In genomic region chr8:119520102-119520501, GRCm38 (mm10) we compare ENCODE assay signal across 12 mouse cellular contexts. TPM values are rescaled to one million over a fixed set of nuclear protein-coding genes. Genes with fewer than 3 reads are reported as not detected.
A peak's percentile ranks its signal among the peaks of the same experiment; 100 is the strongest.
DNase-seq lines count a peak whose midpoint lies in the region; ATAC-seq and TF ChIP-seq lines count a peak whose summit lies in the region.
"Had no signal": no experiment of that assay in that cellular context is flagged by ENCODE, and none has a peak within 500 bp of the region (broad histone marks: within the 10 kb centered on the region; RNA-seq: fewer than 3 reads in every experiment).

No protein-coding gene starts in this region.

- no peak overlapping the region for H3K9ac ChIP-seq in ES-Bruce4 (ENCODE audit: low read depth, poor library complexity, severe bottlenecking)
- no peak overlapping the region for H3K9ac ChIP-seq in hindbrain, embryonic 16.5 days (ENCODE audit: low read depth, low read length)
- H3K9ac ChIP-seq: embryonic facial prominence, embryonic 13.5 days; hindbrain, embryonic 12.5 days; lung, embryonic 15.5 days had no signal

- no peak overlapping the region for H3K4me2 ChIP-seq in hindbrain, embryonic 16.5 days (ENCODE audit: low read length)
- H3K4me2 ChIP-seq: embryonic facial prominence, embryonic 13.5 days; hindbrain, embryonic 12.5 days; lung, embryonic 15.5 days had no signal

- no peaks in the 10 kb centered on the region for H3K27me3 ChIP-seq in ES-Bruce4 (ENCODE audit: control insufficient read depth, insufficient read depth, low read length, poor library complexity, severe bottlenecking)
- H3K27me3 ChIP-seq in embryonic facial prominence, embryonic 10.5 days (replicated peaks; ENCODE audit: low read depth, poor library complexity, severe bottlenecking), result no peaks in the 10 kb centered on the region
- no peaks in the 10 kb centered on the region for H3K27me3 ChIP-seq in hindbrain, embryonic 16.5 days (replicated peaks; ENCODE audit: control insufficient read depth, insufficient read depth, low read length)
- H3K27me3 ChIP-seq: embryonic facial prominence, embryonic 13.5 days; hindbrain, embryonic 12.5 days; lung, embryonic 15.5 days had no signal

- WGBS in embryonic facial prominence, embryonic 10.5 days, result 77% methylated on average over 7 of the region's 7 CpGs
- WGBS in hindbrain, embryonic 16.5 days, result 70% methylated on average over 7 of the region's 7 CpGs

- TF ChIP-seq POLR2A in ES-Bruce4 (IDR thresholded peaks at IDR 0.05; ENCODE audit: insufficient read depth, low read length), result no peak

- peak; percentile 61 for TF ChIP-seq CTCF in layer of hippocampus, adult 2 months (conservative IDR thresholded peaks at IDR 0.05)
- TF ChIP-seq CTCF in ES-Bruce4 (IDR thresholded peaks at IDR 0.05; ENCODE audit: low read depth, low read length), result peak; percentile 77

- peak; percentile 38 for DNase-seq in CD4-positive, CD25-positive, alpha-beta regulatory T cell, adult 2 months (ENCODE audit: low read depth, low spot score)
- no peak for DNase-seq in layer of hippocampus, adult 2 months (ENCODE audit: low spot score in 2 of 2)
- DNase-seq in layer of hippocampus, adult 9-10 months (ENCODE audit: low spot score), result no peak
- peak; percentile 25 for DNase-seq in embryonic facial prominence, embryonic 10.5 days (ENCODE audit: low spot score)
- no peak for DNase-seq in spleen, postnatal 14 days (ENCODE audit: low spot score in 2 of 2)
- DNase-seq: adrenal gland, adult 8-10 months had no signal

- peaks cover 4% of the 10 kb centered on the region for H3K4me1 ChIP-seq in ES-Bruce4 (ENCODE audit: control insufficient read depth, insufficient read depth, low read length)
- peaks cover 2% of the 10 kb centered on the region; the same call in 1 of the 2 replicates for H3K4me1 ChIP-seq in embryonic facial prominence, embryonic 10.5 days
- H3K4me1 ChIP-seq in hindbrain, embryonic 16.5 days (ENCODE audit: control insufficient read depth, insufficient read depth, low read depth, low read length), result no peaks in the 10 kb centered on the region; the same call in 1 of the 2 replicates
- H3K4me1 ChIP-seq: embryonic facial prominence, embryonic 13.5 days; lung, embryonic 15.5 days had no signal

- H3K27ac ChIP-seq in layer of hippocampus, adult 2 months, result no peak overlapping the region
- H3K27ac ChIP-seq in ES-Bruce4 (ENCODE audit: insufficient read depth, low read length), result no peak overlapping the region
- no peak overlapping the region for H3K27ac ChIP-seq in embryonic facial prominence, embryonic 10.5 days (replicated peaks)
- H3K27ac ChIP-seq in hindbrain, embryonic 16.5 days (ENCODE audit: low read depth, low read length), result no peak overlapping the region
- H3K27ac ChIP-seq: embryonic facial prominence, embryonic 13.5 days; hindbrain, embryonic 12.5 days; lung, embryonic 15.5 days had no signal

- no peak for ATAC-seq in CD4-positive, CD25-positive, alpha-beta regulatory T cell, adult 4 months
- no peak for ATAC-seq in hindbrain, embryonic 16.5 days

- H3K36me3 ChIP-seq in ES-Bruce4 (ENCODE audit: control insufficient read depth, insufficient read depth, low read length, poor library complexity, severe bottlenecking), result peaks cover 64% of the 10 kb centered on the region
- peaks cover 99% of the 10 kb centered on the region for H3K36me3 ChIP-seq in embryonic facial prominence, embryonic 10.5 days (replicated peaks)
- peaks cover 53% of the 10 kb centered on the region for H3K36me3 ChIP-seq in hindbrain, embryonic 16.5 days (ENCODE audit: control insufficient read depth, insufficient read depth, low read length)

- H3K9me3 ChIP-seq in ES-Bruce4 (replicated peaks; ENCODE audit: control insufficient read depth, insufficient read depth, low read length, poor library complexity, severe bottlenecking), result no peaks in the 10 kb centered on the region
- no peaks in the 10 kb centered on the region for H3K9me3 ChIP-seq in embryonic facial prominence, embryonic 10.5 days
- no peaks in the 10 kb centered on the region for H3K9me3 ChIP-seq in hindbrain, embryonic 16.5 days (ENCODE audit: control insufficient read depth, low read length)
- H3K9me3 ChIP-seq: embryonic facial prominence, embryonic 13.5 days; hindbrain, embryonic 12.5 days; lung, embryonic 15.5 days had no signal

- TF ChIP-seq EP300 in ES-Bruce4 (IDR thresholded peaks at IDR 0.05; ENCODE audit: insufficient read depth, low read depth, low read length), result no peak

- H3K4me3 ChIP-seq in layer of hippocampus, adult 2 months, result no peak overlapping the region
- H3K4me3 ChIP-seq in ES-Bruce4 (ENCODE audit: low read depth, low read length), result no peak overlapping the region
- no peak overlapping the region for H3K4me3 ChIP-seq in embryonic facial prominence, embryonic 10.5 days
- H3K4me3 ChIP-seq in hindbrain, embryonic 16.5 days (ENCODE audit: low read length), result no peak overlapping the region
- H3K4me3 ChIP-seq: embryonic facial prominence, embryonic 13.5 days; hindbrain, embryonic 12.5 days; lung, embryonic 15.5 days had no signal

RNA-seq across cellular contexts. Expression of gene Slc38a8, which starts 18.6 kb away (rescaled TPM):
- polyA plus RNA-seq in CD4-positive, CD25-positive, alpha-beta regulatory T cell, adult 4 months (2017; shearing (Covaris generic)), result not detected
- total RNA-seq in layer of hippocampus, adult 2 months (2021), result under 1 TPM in 1 of 2 experiments, not detected in 1; 0.41 TPM
- polyA plus RNA-seq in ES-Bruce4 (2011; ENCODE audit: insufficient read depth, insufficient read length, low read depth, missing spikeins), result not detected in 2 replicates
- 1.9 and 2.1 TPM in 2 replicates for polyA plus RNA-seq in embryonic facial prominence, embryonic 10.5 days (2016; fragmentation: Nextera tagmentation; extraction: Ambion mirVana)
- polyA plus RNA-seq in hindbrain, embryonic 16.5 days (2015; fragmentation: Nextera tagmentation; extraction: Ambion mirVana), result 0.11 TPM in 1 of 2 replicates, not detected in the other
- polyA plus RNA-seq: lung, embryonic 15.5 days had no signal

RNA-seq across cellular contexts. Expression of gene Mbtps1, which starts 38.4 kb away (rescaled TPM):
- 10 to 100 TPM; 45.9 to 90.2 TPM for polyA plus RNA-seq in CD4-positive, CD25-positive, alpha-beta regulatory T cell, adult 4 months (2017; shearing (Covaris generic))
- 10 to 100 TPM; 74.4 to 77.8 TPM for total RNA-seq in layer of hippocampus, adult 2 months (2021)
- polyA plus RNA-seq in ES-Bruce4 (2011; ENCODE audit: insufficient read depth, insufficient read length, low read depth, missing spikeins), result 117 and 118 TPM in 2 replicates
- polyA plus RNA-seq in embryonic facial prominence, embryonic 10.5 days (2016; fragmentation: Nextera tagmentation; extraction: Ambion mirVana), result 120 and 121 TPM in 2 replicates
- polyA plus RNA-seq in hindbrain, embryonic 16.5 days (2015; fragmentation: Nextera tagmentation; extraction: Ambion mirVana), result 46.3 and 55.0 TPM in 2 replicates

RNA-seq across cellular contexts. Expression of gene Hsdl1, which starts 54.9 kb away (rescaled TPM):
- polyA plus RNA-seq in CD4-positive, CD25-positive, alpha-beta regulatory T cell, adult 4 months (2017; shearing (Covaris generic)), result 10 to 100 TPM; 68.3 to 83.5 TPM
- total RNA-seq in layer of hippocampus, adult 2 months (2021), result 10 to 100 TPM; 43.9 to 51.2 TPM
- polyA plus RNA-seq in ES-Bruce4 (2011; ENCODE audit: insufficient read depth, insufficient read length, low read depth, missing spikeins), result 19.2 and 20.6 TPM in 2 replicates
- polyA plus RNA-seq in embryonic facial prominence, embryonic 10.5 days (2016; fragmentation: Nextera tagmentation; extraction: Ambion mirVana), result 42.0 and 43.5 TPM in 2 replicates
- 161 and 169 TPM in 2 replicates for polyA plus RNA-seq in hindbrain, embryonic 16.5 days (2015; fragmentation: Nextera tagmentation; extraction: Ambion mirVana)

RNA-seq across cellular contexts. Expression of gene Dnaaf1, which starts 54.9 kb away (rescaled TPM):
- polyA plus RNA-seq in CD4-positive, CD25-positive, alpha-beta regulatory T cell, adult 4 months (2017; shearing (Covaris generic)), result not detected
- total RNA-seq in layer of hippocampus, adult 2 months (2021), result under 1 TPM; 0.32 to 0.38 TPM
- polyA plus RNA-seq in ES-Bruce4 (2011; ENCODE audit: insufficient read depth, insufficient read length, low read depth, missing spikeins), result 0.28 TPM in 1 of 2 replicates, not detected in the other
- 0.11 and 0.15 TPM in 2 replicates for polyA plus RNA-seq in embryonic facial prominence, embryonic 10.5 days (2016; fragmentation: Nextera tagmentation; extraction: Ambion mirVana)
- polyA plus RNA-seq in hindbrain, embryonic 16.5 days (2015; fragmentation: Nextera tagmentation; extraction: Ambion mirVana), result 0.61 and 0.69 TPM in 2 replicates
- total RNA-seq: adrenal gland, adult 8-10 months had no signal

Comparison
In these comparisons a context has a peak if more than half of its experiments do, and no peak if none do; other contexts are left out.
1. DNase-seq: peak in CD4-positive, CD25-positive, alpha-beta regulatory T cell, adult 2 months (single experiment) and embryonic facial prominence, embryonic 10.5 days (single experiment); none in layer of hippocampus, adult 2 months (0 of 2), layer of hippocampus, adult 9-10 months (single experiment) and spleen, postnatal 14 days (0 of 2).